Mouse (Mus musculus) limb, embryonic 12.5 days (tissue): Measurements from ENCODE around the gene C1qtnf2. TPM values are rescaled to one million over a fixed set of nuclear protein-coding genes. Genes with fewer than 3 reads are reported as not detected.
A peak's percentile ranks its signal among the peaks of the same experiment; 100 is the strongest.

Source experiments
- ATAC-seq: fragments of 200-750 bp; cut with Nextera tagmentation; 2 replicates; pipeline ENCODE4 v1.8.0; 2017; ENCODE audit warnings: low read depth, moderate TSS enrichment; ENCODE audit not compliant: insufficient number of reproducible peaks, insufficient read depth, low FRiP score, low TSS enrichment
- H3K27ac ChIP-seq: fragments of 300-500 bp; sonication (generic); 2 replicates; pipeline ENCODE4 v1.5.1; 2016; ENCODE audit warnings: mild to moderate bottlenecking, moderate library complexity
- H3K27me3 ChIP-seq: fragments of 300-500 bp; sonication (generic); 2 replicates; pipeline ENCODE4 v1.6.1; 2016; ENCODE audit warnings: mild to moderate bottlenecking, moderate library complexity
- H3K36me3 ChIP-seq: fragments of 300-500 bp; sonication (generic); 2 replicates; pipeline ENCODE4 v1.6.1; 2016; ENCODE audit warnings: mild to moderate bottlenecking, moderate library complexity
- H3K4me1 ChIP-seq: fragments of 300-500 bp; sonication (generic); replicated peaks from 2 replicates; pipeline ENCODE4 v1.6.1; 2016
- H3K4me2 ChIP-seq: fragments of 300-500 bp; sonication (generic); 2 replicates; pipeline ENCODE4 v1.6.1; 2016; ENCODE audit warnings: mild to moderate bottlenecking, moderate library complexity
- H3K4me3 ChIP-seq: fragments of 300-500 bp; sonication (generic); replicated peaks from 2 replicates; pipeline ENCODE4 v1.5.1; 2016; ENCODE audit warnings: mild to moderate bottlenecking
- H3K9ac ChIP-seq: fragments of 300-500 bp; sonication (generic); replicated peaks from 2 replicates; pipeline ENCODE4 v1.6.1; 2016; ENCODE audit warnings: mild to moderate bottlenecking, moderate library complexity
- H3K9me3 ChIP-seq: fragments of 300-500 bp; sonication (generic); 2 replicates; pipeline ENCODE4 v1.6.1; 2016; ENCODE audit warnings: mild to moderate bottlenecking, moderate library complexity
- WGBS: fragments of 180-500 bp; shearing (Covaris S2); methylation state at CpG from one replicate; pipeline ENCODE4 v1.1.7; 2016; 5-methylcytosine and 5-hydroxymethylcytosine counted together
- polyA plus RNA-seq: library from polyadenylated mRNA; unstranded; fragments of >200 nt; fragmentation: Nextera tagmentation; extraction: Ambion mirVana; gene quantifications from 2 replicates; pipeline ENCODE4 v1.2.1, GENCODE M21; 2016

C1qtnf2 gene
- 3.2 and 5.0 TPM in 2 replicates for polyA plus RNA-seq

GRCm38 (mm10) chr11:43474225-43474774 lies at the start of gene C1qtnf2:
TSS of gene C1qtnf2 (plus strand) at chr11:43474276.
- Histone ChIP-seq H3K4me1 (peaks cover 9% of the 10 kb centered on the region), H3K27me3 (peaks cover 12% of the 10 kb centered on the region), H3K27ac (no peak within 1 kb of the TSS), H3K4me3 (peak within 1 kb of the TSS; percentile 33), H3K36me3 (no peaks in the 10 kb centered on the region), H3K9me3 (no peaks in the 10 kb centered on the region), H3K4me2 (peak within 1 kb of the TSS; percentile 66), H3K9ac (peak within 1 kb of the TSS; percentile 46; the same call in 1 of the 2 replicates)
- ATAC-seq, result peak; percentile 57; the same call in 1 of the 2 replicates
- WGBS, result 5% methylated on average over 24 of the region's 24 CpGs

- H3K27me3 ChIP-seq, result no peaks in the 10 kb centered on the region
- peaks cover 3% of the 10 kb centered on the region; the same call in 1 of the 2 replicates for H3K4me1 ChIP-seq
- no peak overlapping the region for H3K4me2 ChIP-seq
- H3K9me3 ChIP-seq, result no peaks in the 10 kb centered on the region
- WGBS, result 77% methylated on average over 5 of the region's 5 CpGs
- no peak for ATAC-seq
- no peak overlapping the region for H3K9ac ChIP-seq
- no peak overlapping the region for H3K4me3 ChIP-seq
- H3K27ac ChIP-seq, result no peak overlapping the region
- peaks cover 17% of the 10 kb centered on the region; the same call in 1 of the 2 replicates for H3K36me3 ChIP-seq
Measured at GRCm38 (mm10) chr11:43424386-43424785, 49.7 kb upstream of the C1qtnf2 start.

- Histone ChIP-seq H3K27ac (no peak overlapping the region), H3K4me1 (peaks cover 3% of the 10 kb centered on the region; the same call in 1 of the 2 replicates), H3K4me2 (peak overlapping the region; percentile 53), H3K36me3 (peaks cover 17% of the 10 kb centered on the region; the same call in 1 of the 2 replicates), H3K27me3 (no peaks in the 10 kb centered on the region), H3K9me3 (no peaks in the 10 kb centered on the region), H3K9ac (peak overlapping the region; percentile 60; the same call in 1 of the 2 replicates), H3K4me3 (peak overlapping the region; percentile 56)
- no peak; the same call in 1 of the 2 replicates for ATAC-seq
- 92% methylated on average over 9 of the region's 9 CpGs for WGBS
Measured at GRCm38 (mm10) chr11:43425166-43425709, 48.8 kb upstream of the C1qtnf2 start.

- Histone ChIP-seq H3K9ac (peak within 1 kb of the TSS; percentile 60), H3K36me3 (peaks cover 12% of the 10 kb centered on the region; the same call in 1 of the 2 replicates), H3K27ac (peak within 1 kb of the TSS; percentile 64), H3K4me1 (peaks cover 3% of the 10 kb centered on the region; the same call in 1 of the 2 replicates), H3K4me2 (peak within 1 kb of the TSS; percentile 53), H3K9me3 (no peaks in the 10 kb centered on the region), H3K27me3 (no peaks in the 10 kb centered on the region), H3K4me3 (peak within 1 kb of the TSS; percentile 56)
- WGBS, result 3% methylated on average over 27 of the region's 27 CpGs
- ATAC-seq, result peak; percentile 90
Measured at GRCm38 (mm10) chr11:43425824-43426413, 48.2 kb upstream of the C1qtnf2 start, which contains the start of gene Pttg1. TSS of gene Pttg1 (minus strand) at chr11:43426251.

- no peak overlapping the region for H3K9ac ChIP-seq
- peak overlapping the region; percentile 41; the same call in 1 of the 2 replicates for H3K27ac ChIP-seq
- no peaks in the 10 kb centered on the region for H3K27me3 ChIP-seq
- H3K4me2 ChIP-seq, result peak overlapping the region; percentile 53
- 18% methylated on average over 7 of the region's 7 CpGs for WGBS
- H3K36me3 ChIP-seq, result peaks cover 9% of the 10 kb centered on the region; the same call in 1 of the 2 replicates
- no peaks in the 10 kb centered on the region for H3K9me3 ChIP-seq
- peaks cover 3% of the 10 kb centered on the region; the same call in 1 of the 2 replicates for H3K4me1 ChIP-seq
- peak; percentile 79 for ATAC-seq
- H3K4me3 ChIP-seq, result peak overlapping the region; percentile 56
Measured at GRCm38 (mm10) chr11:43426414-43426884, 47.6 kb upstream of the C1qtnf2 start.

GRCm38 (mm10) chr11:43433254-43434023 lies 40.6 kb upstream of the C1qtnf2 start, which contains the start of gene Slu7:
TSS of gene Slu7 (plus strand) at chr11:43433744.
- Histone ChIP-seq H3K9ac (peak within 1 kb of the TSS; percentile 74), H3K27me3 (no peaks in the 10 kb centered on the region), H3K36me3 (peaks cover 14% of the 10 kb centered on the region), H3K27ac (no peak within 1 kb of the TSS), H3K9me3 (no peaks in the 10 kb centered on the region), H3K4me1 (peaks cover 10% of the 10 kb centered on the region), H3K4me2 (peak within 1 kb of the TSS; percentile 85), H3K4me3 (peak within 1 kb of the TSS; percentile 83)
- whole genome bisulfite sequencing, result 7% methylated on average over 38 of the region's 38 CpGs
- peak; percentile 90 for ATAC-seq

DNA sequence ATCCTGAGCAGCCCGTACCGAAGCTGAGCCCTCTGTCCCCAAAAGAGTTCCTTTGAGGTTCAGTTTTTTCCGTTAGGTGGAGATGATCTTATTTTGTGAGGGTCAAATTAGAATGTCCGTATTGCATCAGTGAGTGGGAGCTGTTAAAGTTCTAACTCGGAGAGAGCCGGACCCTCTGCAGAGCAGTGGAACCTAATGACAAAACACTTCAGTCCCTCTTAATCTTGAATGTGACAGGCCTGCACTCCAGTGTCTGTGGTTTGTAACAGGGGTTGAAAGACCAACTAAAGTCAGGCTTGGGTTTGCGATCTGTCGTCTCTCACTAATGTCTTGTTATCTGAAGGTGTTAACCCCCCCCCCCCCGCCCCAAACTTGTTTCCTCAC lies 40.1 kb upstream of the C1qtnf2 start:
- Histone ChIP-seq H3K9me3 (no peaks in the 10 kb centered on the region), H3K4me2 (peak overlapping the region; percentile 85), H3K4me1 (peaks cover 10% of the 10 kb centered on the region), H3K4me3 (peak overlapping the region; percentile 83), H3K27me3 (no peaks in the 10 kb centered on the region), H3K9ac (peak overlapping the region; percentile 74), H3K27ac (no peak overlapping the region), H3K36me3 (peaks cover 19% of the 10 kb centered on the region)
- 1% methylated on average over 9 of the region's 9 CpGs for WGBS
- 0 out of 2 replicates have a peak, but pooled peaks have one; percentile 16 for ATAC-seq

DNA sequence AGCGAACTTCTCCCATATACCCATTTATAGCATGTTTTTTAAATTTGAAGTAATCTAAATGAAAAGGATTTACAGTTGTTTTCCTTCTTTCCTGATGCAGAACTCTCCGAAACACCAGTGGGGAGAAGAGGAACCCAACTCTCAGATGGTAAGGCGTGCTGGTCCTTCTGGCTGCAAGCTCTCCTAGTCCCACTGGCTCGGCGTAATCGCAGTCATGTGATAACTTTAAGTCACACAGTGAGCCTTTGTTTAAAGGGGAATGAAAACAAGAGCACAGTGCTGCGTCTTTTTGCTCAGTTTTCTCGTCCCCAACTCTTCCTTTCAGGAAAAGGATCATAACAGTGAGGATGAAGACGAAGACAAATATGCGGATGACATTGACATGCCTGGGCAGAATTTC lies 33.0 kb upstream of the C1qtnf2 start:
- no peak overlapping the region for H3K9ac ChIP-seq
- no peak for ATAC-seq
- H3K36me3 ChIP-seq, result peaks cover 89% of the 10 kb centered on the region
- no peak overlapping the region for H3K4me2 ChIP-seq
- H3K27me3 ChIP-seq, result no peaks in the 10 kb centered on the region
- no peak overlapping the region for H3K4me3 ChIP-seq
- H3K27ac ChIP-seq, result no peak overlapping the region
- WGBS, result 95% methylated on average over 10 of the region's 10 CpGs
- no peaks in the 10 kb centered on the region for H3K4me1 ChIP-seq
- no peaks in the 10 kb centered on the region for H3K9me3 ChIP-seq

DNA sequence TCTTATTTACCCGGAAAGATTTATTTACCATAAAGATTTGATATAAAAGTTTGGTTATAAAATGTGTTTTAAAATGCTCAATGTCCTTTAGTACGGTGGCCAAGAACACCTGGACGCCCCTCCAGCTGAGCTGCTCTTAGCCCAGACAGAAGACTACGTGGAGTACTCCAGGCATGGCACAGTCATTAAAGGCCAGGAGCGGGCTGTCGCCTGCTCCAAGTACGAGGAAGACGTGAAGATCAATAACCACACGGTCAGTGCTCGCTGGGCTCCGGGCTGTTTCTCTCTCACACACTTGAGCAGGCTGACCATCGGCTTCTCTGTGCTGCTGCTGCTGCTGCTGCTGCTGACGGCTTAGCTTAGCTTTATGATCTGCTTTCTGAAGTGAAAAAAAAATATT lies 30.9 kb upstream of the C1qtnf2 start:
- Histone ChIP-seq H3K36me3 (peaks cover 93% of the 10 kb centered on the region), H3K4me2 (no peak overlapping the region), H3K9me3 (no peaks in the 10 kb centered on the region), H3K4me1 (no peaks in the 10 kb centered on the region), H3K27ac (no peak overlapping the region), H3K4me3 (no peak overlapping the region), H3K9ac (no peak overlapping the region), H3K27me3 (no peaks in the 10 kb centered on the region)
- WGBS, result 92% methylated on average over 13 of the region's 13 CpGs
- ATAC-seq, result no peak

DNA sequence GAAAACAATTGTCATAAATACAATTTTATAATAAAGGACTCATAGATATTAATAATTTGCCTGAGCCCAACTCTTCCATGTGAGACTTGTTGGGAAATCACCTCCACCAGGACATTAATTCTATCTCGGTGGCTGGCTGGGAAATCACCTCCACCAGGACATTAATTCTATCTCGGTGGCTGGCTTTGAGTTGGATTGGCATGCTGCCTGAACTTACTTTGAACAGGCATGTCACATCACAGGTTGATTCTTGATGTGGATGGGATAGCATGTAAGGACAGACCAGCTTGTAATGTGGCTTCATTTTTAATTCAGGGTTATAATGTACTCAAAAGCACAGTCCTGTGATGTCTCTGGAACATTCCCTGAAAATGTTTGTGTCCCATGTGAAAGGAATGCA lies 24.2 kb upstream of the C1qtnf2 start:
- 85% methylated on average over 2 of the region's 2 CpGs for WGBS
- no peak for ATAC-seq
- no peak overlapping the region for H3K4me3 ChIP-seq
- H3K27me3 ChIP-seq, result no peaks in the 10 kb centered on the region
- no peak overlapping the region for H3K4me2 ChIP-seq
- peaks cover 27% of the 10 kb centered on the region for H3K36me3 ChIP-seq
- H3K9me3 ChIP-seq, result no peaks in the 10 kb centered on the region
- H3K27ac ChIP-seq, result no peak overlapping the region
- no peak overlapping the region for H3K9ac ChIP-seq
- no peaks in the 10 kb centered on the region for H3K4me1 ChIP-seq
